Mouse (Mus musculus) forebrain, postnatal 0 days (tissue): ENCODE results near the gene Lsm6. TPM values are rescaled to one million over a fixed set of nuclear protein-coding genes. Genes with fewer than 3 reads are reported as not detected.

Experiments
- ATAC-seq: fragments of 200-750 bp; cut with Nextera tagmentation; 2 replicates; pipeline ENCODE4 v1.8.0; 2017; ENCODE audit warnings: mild to moderate bottlenecking, moderate library complexity
- DNase-seq: peaks from one replicate; pipeline ENCODE4 v3.0.0-alpha.2; 2015
- H3K27ac ChIP-seq: fragments of 300-500 bp; sonication (generic); 2 replicates; pipeline ENCODE4 v1.5.1; 2014; ENCODE audit warnings: low read depth, mild to moderate bottlenecking, antibody characterized with exemption, low read length, moderate library complexity, mixed read lengths
- H3K27me3 ChIP-seq: fragments of 300-500 bp; sonication (generic); 2 replicates; pipeline ENCODE4 v1.6.1; 2014; ENCODE audit warnings: mild to moderate bottlenecking, low read length, mixed read lengths; ENCODE audit not compliant: insufficient read depth
- H3K36me3 ChIP-seq: fragments of 300-500 bp; sonication (generic); 2 replicates; pipeline ENCODE4 v1.6.1; 2014; ENCODE audit warnings: mild to moderate bottlenecking, moderate library complexity; ENCODE audit not compliant: insufficient read depth
- H3K4me1 ChIP-seq: fragments of 300-500 bp; sonication (generic); 2 replicates; pipeline ENCODE4 v1.6.1; 2014; ENCODE audit warnings: antibody characterized with exemption; ENCODE audit not compliant: insufficient read depth
- H3K4me2 ChIP-seq: fragments of 300-500 bp; sonication (generic); 2 replicates; pipeline ENCODE4 v1.6.1; 2014; ENCODE audit warnings: low read depth, mild to moderate bottlenecking, moderate library complexity
- H3K4me3 ChIP-seq: fragments of 300-500 bp; sonication (generic); 2 replicates; pipeline ENCODE4 v1.5.1; 2014; ENCODE audit warnings: low read depth, low read length, mixed read lengths
- H3K9ac ChIP-seq: fragments of 300-500 bp; sonication (generic); 2 replicates; pipeline ENCODE4 v1.6.1; 2014; ENCODE audit warnings: mild to moderate bottlenecking
- H3K9me3 ChIP-seq: fragments of 300-500 bp; sonication (generic); 2 replicates; pipeline ENCODE4 v1.6.1; 2016; ENCODE audit warnings: low read length
- CTCF ChIP-seq: sonication (generic); IDR thresholded peaks from 2 replicates; pipeline ENCODE4 v1.5.1; 2016; ENCODE audit warnings: antibody characterized with exemption, control low read depth, low read depth
- WGBS: fragments of 180-500 bp; shearing (Covaris S2); extraction: QIAGEN DNeasy Blood & Tissue Kit; methylation state at CpG from one replicate; pipeline ENCODE4 v1.1.7; 2014; 5-methylcytosine and 5-hydroxymethylcytosine counted together
- polyA plus RNA-seq: library from polyadenylated mRNA; unstranded; fragments of >200 nt; fragmentation: Nextera tagmentation; extraction: Ambion mirVana; gene quantifications from 2 replicates; pipeline ENCODE4 v1.2.1, GENCODE M21; 2015
- total RNA-seq: library from RNA; depleted of rRNA; stranded (reverse); fragments of >200 nt; gene quantifications from 2 replicates; pipeline ENCODE4 v1.2.3, GENCODE M21; 2014; rRNA removed

Lsm6 gene
- total RNA-seq, result 26.4 and 27.6 TPM in 2 replicates
- polyA plus RNA-seq, result 134 and 155 TPM in 2 replicates

GRCm38 (mm10) chr8:78820673-78821310, at the start of gene Lsm6:
Lsm6 (minus strand) TSS chr8:78821140.
- Histone ChIP-seq H3K4me2 (peak within 1 kb of the TSS; percentile 55), H3K27ac (peak within 1 kb of the TSS; percentile 96), H3K9ac (peak within 1 kb of the TSS; percentile 88), H3K27me3 (no peaks in the 10 kb centered on the region), H3K9me3 (no peaks in the 10 kb centered on the region), H3K4me1 (peaks cover 5% of the 10 kb centered on the region; the same call in 1 of the 2 replicates), H3K36me3 (0 out of 2 replicates have a peak, but pooled peaks cover 3% of the 10 kb centered on the region), H3K4me3 (peak within 1 kb of the TSS; percentile 80)
- under 1% methylated on average over 69 of the region's 70 CpGs for WGBS
- TF ChIP-seq CTCF, result no peak
- DNase-seq (peak; percentile 98), ATAC-seq (peak; percentile 95)

DNA sequence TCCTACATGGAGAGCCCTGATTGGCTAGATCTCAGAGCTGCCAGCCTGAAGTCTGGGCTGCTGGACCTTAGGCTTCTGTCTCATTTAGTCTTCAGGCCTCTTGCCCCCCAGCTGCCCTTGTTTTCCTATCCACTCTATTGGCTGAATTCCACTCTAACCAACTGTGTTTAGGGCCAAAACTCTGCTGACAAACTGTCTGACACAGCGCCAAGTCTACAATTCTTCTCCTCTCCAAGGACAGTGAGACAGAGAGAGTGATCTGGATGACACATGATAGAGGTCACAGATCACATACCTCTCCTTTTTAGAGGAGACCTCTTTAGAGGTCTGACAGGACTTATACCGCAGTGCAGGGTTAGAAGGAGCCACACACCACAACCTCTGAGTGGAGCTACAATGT, 46.1 kb upstream of the Lsm6 start:
- no peak for TF ChIP-seq CTCF
- Histone ChIP-seq H3K4me2 (no peak overlapping the region), H3K27me3 (no peaks in the 10 kb centered on the region), H3K4me3 (no peak overlapping the region), H3K36me3 (no peaks in the 10 kb centered on the region), H3K9ac (no peak overlapping the region), H3K27ac (no peak overlapping the region), H3K4me1 (no peaks in the 10 kb centered on the region), H3K9me3 (no peaks in the 10 kb centered on the region)
- ATAC-seq (no peak), DNase-seq (no peak)
- WGBS, result 87% methylated on average over 2 of the region's 2 CpGs

DNA sequence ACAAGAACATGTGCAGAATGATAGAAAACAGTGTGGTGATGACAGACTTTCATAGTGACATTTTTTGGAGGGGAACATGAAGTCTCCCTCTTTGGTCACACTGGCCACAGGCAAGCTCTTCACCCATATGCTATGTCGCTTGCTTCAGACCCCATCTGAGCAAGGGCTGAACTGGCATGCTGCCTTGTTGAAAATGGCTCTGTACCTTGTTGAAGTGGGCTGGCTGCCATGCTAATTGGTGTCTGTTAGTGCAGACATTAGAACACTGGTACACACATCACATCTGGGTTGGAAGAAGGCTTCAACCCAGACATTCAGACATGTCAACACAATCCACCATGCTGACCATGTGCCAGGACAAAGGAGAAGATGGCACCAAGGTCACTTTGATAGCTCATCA, 42.1 kb upstream of the Lsm6 start:
- Histone ChIP-seq H3K36me3 (no peaks in the 10 kb centered on the region), H3K4me1 (no peaks in the 10 kb centered on the region), H3K9ac (no peak overlapping the region), H3K4me2 (no peak overlapping the region), H3K4me3 (no peak overlapping the region), H3K9me3 (no peaks in the 10 kb centered on the region), H3K27me3 (no peaks in the 10 kb centered on the region), H3K27ac (no peak overlapping the region)
- no peak for TF ChIP-seq CTCF
- 68% methylated on average over 1 of the region's 1 CpGs for WGBS
- DNase-seq (no peak), ATAC-seq (no peak)

DNA sequence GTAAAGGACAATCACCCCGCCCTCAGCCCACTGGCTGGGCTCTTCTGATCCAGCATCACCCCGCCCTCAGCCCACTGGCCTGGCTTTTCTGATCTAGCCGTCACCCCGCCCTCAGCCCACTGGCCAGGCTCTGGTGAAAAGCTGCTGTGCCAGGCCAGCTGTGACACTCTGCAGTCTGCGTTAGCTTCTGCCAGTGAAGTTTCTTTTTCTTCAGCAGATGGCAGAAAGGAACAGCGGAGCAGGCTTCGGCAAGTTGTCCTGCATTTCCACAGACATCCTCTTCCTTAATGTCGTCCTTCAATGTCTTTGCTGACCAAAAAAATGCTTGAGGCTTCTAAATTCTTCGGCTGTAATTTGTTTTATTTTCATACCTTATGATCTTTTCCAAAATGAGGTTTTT, 41.1 kb upstream of the Lsm6 start:
- no peak for ATAC-seq
- Histone ChIP-seq H3K4me3 (no peak overlapping the region), H3K4me2 (no peak overlapping the region), H3K27ac (no peak overlapping the region), H3K9ac (no peak overlapping the region), H3K27me3 (no peaks in the 10 kb centered on the region), H3K4me1 (no peaks in the 10 kb centered on the region), H3K9me3 (no peaks in the 10 kb centered on the region), H3K36me3 (no peaks in the 10 kb centered on the region)
- WGBS, result 74% methylated on average over 9 of the region's 9 CpGs
- TF ChIP-seq CTCF, result no peak
- DNase-seq, result no peak

GRCm38 (mm10) chr8:78860789-78861188, 39.8 kb upstream of the Lsm6 start:
- no peaks in the 10 kb centered on the region for H3K27me3 ChIP-seq
- no peak for DNase-seq
- no peak overlapping the region for H3K4me3 ChIP-seq
- H3K4me1 ChIP-seq, result no peaks in the 10 kb centered on the region
- H3K4me2 ChIP-seq, result no peak overlapping the region
- ATAC-seq, result no peak
- H3K9me3 ChIP-seq, result no peaks in the 10 kb centered on the region
- H3K36me3 ChIP-seq, result no peaks in the 10 kb centered on the region
- 51% methylated on average over 5 of the region's 5 CpGs for WGBS
- no peak for TF ChIP-seq CTCF
- H3K27ac ChIP-seq, result no peak overlapping the region
- H3K9ac ChIP-seq, result no peak overlapping the region

DNA sequence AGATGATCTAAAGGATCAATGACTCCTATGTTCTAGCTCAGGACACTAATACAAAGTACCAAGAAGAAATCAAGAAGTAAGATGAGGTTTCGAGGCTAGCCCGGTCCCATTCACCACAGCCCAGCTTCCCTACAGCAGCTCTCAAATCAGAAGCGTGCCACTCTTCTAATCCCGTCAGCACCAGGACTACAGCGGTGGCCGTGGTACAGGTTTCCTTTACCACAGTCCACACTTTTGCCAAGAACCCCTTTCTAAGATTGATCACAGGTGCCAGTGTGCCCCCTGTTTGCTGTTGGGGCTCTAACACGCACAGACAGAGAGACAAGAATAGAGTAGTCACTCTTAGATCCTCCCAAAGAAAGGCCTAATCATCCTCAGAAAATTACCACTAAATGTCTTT, 36.5 kb upstream of the Lsm6 start:
- Histone ChIP-seq H3K36me3 (no peaks in the 10 kb centered on the region), H3K27ac (no peak overlapping the region), H3K27me3 (no peaks in the 10 kb centered on the region), H3K4me1 (no peaks in the 10 kb centered on the region), H3K4me3 (no peak overlapping the region), H3K4me2 (no peak overlapping the region), H3K9ac (no peak overlapping the region), H3K9me3 (no peaks in the 10 kb centered on the region)
- 90% methylated on average over 7 of the region's 7 CpGs for WGBS
- ATAC-seq (no peak), DNase-seq (no peak)
- no peak for TF ChIP-seq CTCF

GRCm38 (mm10) chr8:78852279-78852678, 31.3 kb upstream of the Lsm6 start:
- 89% methylated on average over 4 of the region's 4 CpGs for WGBS
- H3K4me2 ChIP-seq, result no peak overlapping the region
- no peak for DNase-seq
- H3K27ac ChIP-seq, result no peak overlapping the region
- no peaks in the 10 kb centered on the region for H3K36me3 ChIP-seq
- no peak for TF ChIP-seq CTCF
- ATAC-seq, result no peak
- no peak overlapping the region for H3K9ac ChIP-seq
- no peaks in the 10 kb centered on the region for H3K9me3 ChIP-seq
- H3K4me1 ChIP-seq, result no peaks in the 10 kb centered on the region
- no peaks in the 10 kb centered on the region for H3K27me3 ChIP-seq
- H3K4me3 ChIP-seq, result no peak overlapping the region
